Mouse (Mus musculus): ENCODE data around the gene Il27. TPM values are rescaled to one million over a fixed set of nuclear protein-coding genes. Genes with fewer than 3 reads are reported as not detected.

The Il27 gene
- polyA plus RNA-seq, 1 experiment = not detected

DNA sequence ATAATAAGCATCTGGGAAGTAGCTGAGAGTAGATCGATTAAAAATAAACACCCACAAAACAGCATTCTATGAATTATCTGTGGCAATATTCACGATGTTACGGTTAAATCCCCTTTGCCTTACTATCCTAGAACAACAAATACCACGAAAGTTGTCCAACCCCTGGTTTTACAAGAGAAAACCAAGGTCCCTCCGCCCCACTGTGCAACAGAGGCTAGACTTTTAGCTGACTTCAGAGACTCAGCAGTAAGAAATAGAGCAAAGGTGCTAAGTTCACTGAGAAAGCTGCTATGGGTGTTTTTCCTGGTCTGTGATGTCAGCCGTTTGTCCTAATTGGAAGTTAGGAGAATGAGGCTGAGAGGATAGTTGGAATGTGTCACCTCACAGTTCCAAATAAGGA is 11.0 kb downstream of the Il27 start:
- Histone ChIP-seq H3K27me3 (ENCODE audit: control insufficient read depth, insufficient read depth, low read length) (no peaks in the 10 kb centered on the region), H3K4me1 (ENCODE audit: control insufficient read depth, insufficient read depth, low read length) (no peaks in the 10 kb centered on the region), H3K4me3 (replicated peaks; ENCODE audit: insufficient read depth, low read depth, low read length) (peak overlapping the region; percentile 80), H3K27ac (ENCODE audit: insufficient read depth, low read length) (no peak overlapping the region)
- DNase-seq = no peak
- WGBS = 56% methylated on average over 6 of the region's 6 CpGs
- TF ChIP-seq POLR2A (IDR thresholded peaks at IDR 0.05; ENCODE audit: borderline replicate concordance, insufficient read depth, low read length) (no peak), CTCF (IDR thresholded peaks at IDR 0.05; ENCODE audit: borderline replicate concordance, insufficient read depth, low read depth, low read length) (no peak)

DNA sequence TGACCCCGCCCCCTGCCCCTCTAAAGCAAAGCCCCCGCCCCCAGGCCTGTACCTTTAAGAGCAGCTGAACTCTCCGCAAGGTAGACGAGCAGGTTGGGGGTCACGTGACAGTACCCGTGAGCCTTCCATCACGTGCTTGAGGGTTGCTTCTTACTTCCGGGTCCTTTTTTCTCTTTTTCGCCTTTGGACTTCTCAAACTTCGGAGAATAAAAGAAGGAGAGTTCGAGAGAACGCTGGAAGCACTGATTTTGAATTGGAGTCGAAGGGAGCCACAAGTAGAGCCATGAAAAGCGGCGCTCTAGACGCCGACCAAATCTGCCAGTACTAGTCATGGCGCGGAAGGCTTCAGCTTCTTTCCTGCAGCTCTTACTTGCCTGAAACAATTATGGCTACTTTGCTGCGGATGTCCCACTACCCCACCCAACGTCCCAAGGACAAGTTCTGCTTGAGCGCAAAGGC is 11.5 kb downstream of the Il27 start:
- Histone ChIP-seq H3K27ac (ENCODE audit: insufficient read depth, low read length) (peak overlapping the region; percentile 79; the same call in 1 of the 2 replicates), H3K27me3 (ENCODE audit: control insufficient read depth, insufficient read depth, low read length) (no peaks in the 10 kb centered on the region), H3K4me3 (replicated peaks; ENCODE audit: insufficient read depth, low read depth, low read length) (peak overlapping the region; percentile 80), H3K4me1 (ENCODE audit: control insufficient read depth, insufficient read depth, low read length) (no peaks in the 10 kb centered on the region)
- TF ChIP-seq POLR2A (IDR thresholded peaks at IDR 0.05; ENCODE audit: borderline replicate concordance, insufficient read depth, low read length) (peak; percentile 44; the same call in 1 of the 2 replicates), CTCF (IDR thresholded peaks at IDR 0.05; ENCODE audit: borderline replicate concordance, insufficient read depth, low read depth, low read length) (no peak)
- peak; percentile 87 to 92 for DNase-seq
- under 1% methylated on average over 22 of the region's 22 CpGs for WGBS

DNA sequence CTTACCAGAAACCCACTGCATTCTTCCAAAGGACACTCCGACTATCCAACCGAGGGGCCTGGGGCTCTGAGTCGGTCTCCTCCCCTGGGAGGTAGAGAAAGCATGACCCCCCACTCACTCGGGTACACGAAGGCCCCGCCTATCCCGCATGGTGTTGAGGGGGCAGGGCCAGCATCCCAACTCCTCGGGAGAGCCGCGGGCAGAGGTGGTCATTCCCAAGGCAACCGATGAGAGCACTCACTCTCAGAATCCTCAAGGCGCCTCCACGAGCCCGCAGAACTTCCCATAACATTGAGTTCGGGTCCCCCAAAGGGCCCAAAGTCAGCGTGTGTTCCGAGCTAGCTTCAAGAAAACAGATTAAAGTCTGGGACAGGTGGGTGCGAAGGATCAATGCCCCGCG is 12.0 kb downstream of the Il27 start:
- no peaks in the 10 kb centered on the region for H3K27me3 ChIP-seq (ENCODE audit: control insufficient read depth, insufficient read depth, low read length)
- no peaks in the 10 kb centered on the region for H3K4me1 ChIP-seq (ENCODE audit: control insufficient read depth, insufficient read depth, low read length)
- DNase-seq = peak in 1 of 2 experiments; percentile 47
- H3K27ac ChIP-seq (ENCODE audit: insufficient read depth, low read length) = no peak overlapping the region
- 1% methylated on average over 20 of the region's 20 CpGs for WGBS
- peak overlapping the region; percentile 80 for H3K4me3 ChIP-seq (replicated peaks; ENCODE audit: insufficient read depth, low read depth, low read length)
- TF ChIP-seq POLR2A (IDR thresholded peaks at IDR 0.05; ENCODE audit: borderline replicate concordance, insufficient read depth, low read length) (no peak), CTCF (IDR thresholded peaks at IDR 0.05; ENCODE audit: borderline replicate concordance, insufficient read depth, low read depth, low read length) (no peak)

DNA sequence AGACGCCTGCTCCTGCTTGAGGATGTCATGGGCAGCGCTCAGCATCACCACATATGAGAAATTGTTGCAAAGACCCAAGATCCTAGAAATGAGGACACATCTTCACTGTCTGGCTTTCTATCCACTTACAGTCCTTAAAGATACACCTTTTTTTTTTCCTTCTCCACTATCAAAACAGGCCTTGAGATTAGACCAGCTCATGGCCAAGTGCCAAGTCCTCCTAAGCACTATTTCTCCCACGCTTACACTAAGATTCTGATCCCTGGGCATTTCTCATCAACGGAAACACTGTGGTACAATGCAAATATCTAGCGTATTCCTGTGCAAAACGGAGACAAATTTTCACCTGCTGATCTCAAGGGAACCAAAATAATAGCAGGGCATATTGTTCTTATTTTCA is 13.1 kb downstream of the Il27 start:
- no peak for DNase-seq
- Histone ChIP-seq H3K27ac (ENCODE audit: insufficient read depth, low read length) (no peak overlapping the region), H3K27me3 (ENCODE audit: control insufficient read depth, insufficient read depth, low read length) (no peaks in the 10 kb centered on the region), H3K4me3 (replicated peaks; ENCODE audit: insufficient read depth, low read depth, low read length) (no peak overlapping the region), H3K4me1 (ENCODE audit: control insufficient read depth, insufficient read depth, low read length) (no peaks in the 10 kb centered on the region)
- WGBS = 87% methylated on average over 6 of the region's 6 CpGs
- no peak for TF ChIP-seq CTCF (IDR thresholded peaks at IDR 0.05; ENCODE audit: borderline replicate concordance, insufficient read depth, low read depth, low read length)
- TF ChIP-seq POLR2A (IDR thresholded peaks at IDR 0.05; ENCODE audit: borderline replicate concordance, insufficient read depth, low read length) = no peak

DNA sequence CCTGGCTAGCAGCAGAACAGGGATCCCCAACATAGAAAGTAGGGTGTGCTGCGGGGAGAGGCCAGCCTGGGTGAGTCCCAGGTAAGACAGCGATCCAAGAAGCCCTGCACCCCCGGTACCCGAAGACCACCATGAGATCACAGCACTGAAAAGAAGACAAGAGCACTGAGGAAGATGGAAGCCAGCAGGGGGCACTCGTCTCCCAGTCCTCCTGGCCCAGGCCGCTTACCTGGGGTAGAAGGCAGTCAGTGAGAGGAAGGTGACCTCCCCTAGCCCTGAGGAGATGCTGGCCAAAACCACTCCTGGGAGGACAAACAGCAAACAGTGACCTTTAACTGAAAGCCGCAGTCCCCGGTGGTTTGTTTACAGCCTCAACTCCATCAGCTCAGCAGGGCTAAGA is 15.6 kb downstream of the Il27 start:
- Histone ChIP-seq H3K4me3 (replicated peaks; ENCODE audit: insufficient read depth, low read depth, low read length) (no peak overlapping the region), H3K4me1 (ENCODE audit: control insufficient read depth, insufficient read depth, low read length) (no peaks in the 10 kb centered on the region), H3K27ac (ENCODE audit: insufficient read depth, low read length) (no peak overlapping the region), H3K27me3 (ENCODE audit: control insufficient read depth, insufficient read depth, low read length) (no peaks in the 10 kb centered on the region)
- peak; percentile 29 to 43 for DNase-seq
- 63% methylated on average over 8 of the region's 8 CpGs for WGBS
- no peak for TF ChIP-seq POLR2A (IDR thresholded peaks at IDR 0.05; ENCODE audit: borderline replicate concordance, insufficient read depth, low read length)
- peak; percentile 50; the same call in 1 of the 2 replicates for TF ChIP-seq CTCF (IDR thresholded peaks at IDR 0.05; ENCODE audit: borderline replicate concordance, insufficient read depth, low read depth, low read length)

DNA sequence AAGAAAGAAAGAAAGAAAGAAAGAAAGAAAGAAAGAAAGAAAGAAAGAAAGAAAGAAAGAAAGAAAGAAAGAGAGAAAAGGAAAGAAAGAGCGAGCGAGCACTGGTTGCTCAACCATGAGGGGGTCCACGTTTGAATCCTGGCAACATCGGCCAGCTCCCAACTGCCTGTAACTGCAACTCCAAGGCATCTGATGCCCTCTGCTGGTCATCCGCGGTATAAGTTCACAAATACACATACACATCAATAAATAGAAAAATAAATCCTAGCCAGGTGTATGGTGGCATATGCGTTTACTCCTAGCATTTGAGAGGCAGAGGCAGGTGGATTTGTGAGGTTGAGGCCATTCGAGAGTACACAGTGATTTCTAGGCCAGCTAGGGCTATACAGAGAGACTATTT is 17.8 kb downstream of the Il27 start:
- 41% methylated on average over 8 of the region's 8 CpGs for WGBS
- TF ChIP-seq POLR2A (IDR thresholded peaks at IDR 0.05; ENCODE audit: borderline replicate concordance, insufficient read depth, low read length) (no peak), CTCF (IDR thresholded peaks at IDR 0.05; ENCODE audit: borderline replicate concordance, insufficient read depth, low read depth, low read length) (peak; percentile 35; the same call in 1 of the 2 replicates)
- H3K27me3 ChIP-seq (ENCODE audit: control insufficient read depth, insufficient read depth, low read length) = no peaks in the 10 kb centered on the region
- no peaks in the 10 kb centered on the region for H3K4me1 ChIP-seq (ENCODE audit: control insufficient read depth, insufficient read depth, low read length)
- H3K4me3 ChIP-seq (replicated peaks; ENCODE audit: insufficient read depth, low read depth, low read length) = no peak overlapping the region
- no peak overlapping the region for H3K27ac ChIP-seq (ENCODE audit: insufficient read depth, low read length)
- no peak for DNase-seq

DNA sequence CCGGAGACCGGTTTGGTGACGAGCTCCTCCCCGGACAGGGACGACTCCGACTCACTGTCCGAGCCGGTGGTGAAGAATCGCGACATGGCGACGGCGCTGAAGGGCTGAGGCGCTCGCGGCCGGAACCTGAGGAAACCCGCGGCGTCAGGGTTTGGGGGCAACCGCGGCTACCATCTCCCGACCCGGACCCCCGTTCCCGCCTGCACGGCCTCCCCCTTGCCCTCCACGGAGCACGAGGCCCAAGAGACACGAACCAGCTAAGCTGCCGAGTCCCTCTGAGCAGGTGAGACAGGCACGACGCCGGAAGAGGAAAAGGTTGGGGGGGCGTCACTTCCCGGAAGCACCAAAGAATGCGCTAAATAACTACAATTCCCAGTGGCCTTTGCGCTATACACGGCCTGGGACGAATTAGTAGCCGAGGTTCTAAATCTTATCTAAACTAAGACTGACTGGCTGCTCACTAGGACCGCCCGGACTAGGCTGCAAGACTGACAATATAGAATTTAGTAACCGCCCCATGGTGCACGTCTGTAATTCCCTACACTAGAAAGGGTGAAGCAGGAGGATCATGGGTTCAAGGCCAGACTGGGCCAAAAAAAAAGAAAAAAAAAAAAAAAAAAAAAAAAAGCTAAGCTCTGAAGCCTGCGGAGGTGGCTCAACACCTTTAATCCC is 28.5 kb downstream of the Il27 start, which contains the start of gene Eif3c:
Gene Eif3c, minus strand, starts transcription at position 318 of the 672 bp plus-strand sequence.
- Histone ChIP-seq H3K27me3 (ENCODE audit: control insufficient read depth, insufficient read depth, low read length) (no peaks in the 10 kb centered on the region), H3K27ac (ENCODE audit: insufficient read depth, low read length) (no peak within 1 kb of the TSS), H3K4me1 (ENCODE audit: control insufficient read depth, insufficient read depth, low read length) (no peaks in the 10 kb centered on the region; the same call in 1 of the 2 replicates), H3K4me3 (replicated peaks; ENCODE audit: insufficient read depth, low read depth, low read length) (peak within 1 kb of the TSS; percentile 56)
- under 1% methylated on average over 46 of the region's 46 CpGs for WGBS
- peak; percentile 87 to 92 for DNase-seq
- TF ChIP-seq POLR2A (IDR thresholded peaks at IDR 0.05; ENCODE audit: borderline replicate concordance, insufficient read depth, low read length) (peak; percentile 86), CTCF (IDR thresholded peaks at IDR 0.05; ENCODE audit: borderline replicate concordance, insufficient read depth, low read depth, low read length) (no peak)

DNA sequence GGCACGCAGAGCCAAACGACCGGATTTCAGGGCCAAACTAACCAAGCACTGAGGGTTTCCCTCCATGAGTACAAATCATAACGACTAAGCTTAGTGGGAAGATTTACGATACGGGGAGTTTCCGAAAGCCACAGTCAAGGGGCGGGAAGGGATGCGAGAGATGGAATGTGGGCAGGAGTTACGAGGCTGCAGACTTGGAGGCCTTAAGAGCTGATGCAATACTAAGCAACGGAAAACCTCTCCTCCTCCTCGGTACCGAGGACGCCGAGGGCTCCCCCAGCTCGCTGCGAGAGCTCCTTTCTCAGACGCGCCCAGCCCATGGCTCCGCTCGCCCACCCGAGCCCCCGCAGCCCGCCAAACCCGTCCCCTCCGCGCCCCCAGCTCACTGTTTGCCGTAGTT is 29.0 kb downstream of the Il27 start:
- 1% methylated on average over 28 of the region's 28 CpGs for WGBS
- Histone ChIP-seq H3K4me3 (replicated peaks; ENCODE audit: insufficient read depth, low read depth, low read length) (peak overlapping the region; percentile 56), H3K4me1 (ENCODE audit: control insufficient read depth, insufficient read depth, low read length) (no peaks in the 10 kb centered on the region; the same call in 1 of the 2 replicates), H3K27me3 (ENCODE audit: control insufficient read depth, insufficient read depth, low read length) (no peaks in the 10 kb centered on the region), H3K27ac (ENCODE audit: insufficient read depth, low read length) (no peak overlapping the region)
- no peak for DNase-seq
- TF ChIP-seq CTCF (IDR thresholded peaks at IDR 0.05; ENCODE audit: borderline replicate concordance, insufficient read depth, low read depth, low read length) = no peak
- TF ChIP-seq POLR2A (IDR thresholded peaks at IDR 0.05; ENCODE audit: borderline replicate concordance, insufficient read depth, low read length) = no peak

All from cerebellum, adult 2 months (tissue).